Mouse (Mus musculus) c-Kit-positive CD71-positive TER-119-negative erythroid progenitor cells, embryonic 14.5 days (primary cell): Measurements from ENCODE around the gene Fga.
A peak's percentile ranks its signal among the peaks of the same experiment; 100 is the strongest.

Source experiments
- DNase-seq: peaks from one replicate; pipeline ENCODE4 v3.0.0-alpha.2; 2013; ENCODE audit warnings: low read depth

Fga gene

DNA sequence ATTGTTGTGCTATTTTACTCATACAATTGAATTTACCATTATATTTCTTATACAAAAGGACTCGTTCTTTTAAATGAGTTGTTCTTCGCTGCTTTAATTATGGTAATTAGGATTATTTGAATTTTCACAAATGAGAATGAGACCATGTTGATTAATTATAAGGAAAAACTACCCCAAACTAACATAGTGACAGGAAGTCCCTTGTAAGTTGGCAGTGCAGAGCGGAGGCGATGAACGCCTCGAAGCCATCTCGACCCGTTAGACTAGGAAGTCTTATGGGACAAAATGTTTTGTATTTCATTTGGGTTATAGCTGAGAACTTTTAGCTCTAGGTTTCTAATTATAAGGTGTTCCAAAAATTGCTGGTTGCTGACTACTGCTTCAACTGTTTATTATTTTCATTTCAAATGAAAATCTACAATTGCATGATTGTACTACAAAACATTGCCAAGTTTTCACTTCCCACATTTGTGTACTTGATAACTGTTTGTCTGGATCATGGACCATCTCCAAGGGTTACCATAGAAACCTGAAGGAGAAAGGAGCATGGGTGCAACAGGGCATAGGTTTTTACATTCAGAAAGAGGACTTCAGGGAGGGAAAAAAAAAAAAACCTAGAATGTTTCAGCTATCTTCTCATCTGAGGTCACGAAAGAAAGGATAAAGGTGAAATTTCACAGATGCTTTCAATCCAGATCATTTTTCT lies 1.8 kb downstream of the Fga start:
- no peak for DNase-seq

DNA sequence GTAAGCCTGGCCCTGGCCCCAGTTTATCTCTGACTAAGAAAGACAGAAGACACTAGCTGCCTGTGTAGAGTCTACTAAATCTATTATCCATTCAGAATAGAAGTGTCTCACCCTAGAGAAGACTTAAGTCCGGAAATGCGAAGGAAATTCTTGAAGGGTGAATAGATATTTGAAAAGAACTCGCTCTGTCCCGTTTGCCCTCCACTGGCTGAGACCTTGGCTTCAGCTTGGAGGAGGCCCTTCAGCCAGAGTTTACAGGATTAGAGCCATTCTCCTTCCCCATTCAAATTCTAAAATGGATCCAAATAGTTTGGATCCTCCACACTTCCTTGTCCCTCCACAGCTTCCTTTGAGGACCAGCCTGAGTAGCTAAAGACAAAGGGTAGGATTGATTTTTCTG lies 4.5 kb downstream of the Fga start:
- no peak for DNase-seq

- DNase-seq: no peak
Observed at GRCm38 (mm10) chr3:83032746-83033308, 7.0 kb downstream of the Fga start.

- no peak for DNase-seq
Observed at GRCm38 (mm10) chr3:83033801-83034200, 7.9 kb downstream of the Fga start.

DNA sequence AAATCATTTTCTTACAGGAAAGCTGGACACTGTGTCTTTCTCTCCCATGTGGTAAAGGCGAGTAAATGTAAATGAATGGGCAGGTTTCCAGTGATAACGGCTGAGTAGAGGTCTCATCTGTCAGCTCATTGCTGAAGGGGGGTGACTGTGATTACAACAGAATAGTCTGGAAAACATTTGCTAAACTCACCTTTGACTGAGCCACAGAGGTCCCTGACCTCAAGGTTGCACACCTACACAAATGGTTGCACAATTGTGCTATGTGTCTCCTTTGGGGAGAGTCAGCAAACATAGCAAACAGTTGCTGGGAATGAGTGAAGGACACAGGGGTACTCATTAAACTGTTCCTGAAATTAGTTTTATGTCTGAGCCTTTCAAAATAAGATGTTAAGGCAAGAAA lies 13.0 kb downstream of the Fga start:
- DNase-seq: no peak

- no peak for DNase-seq
Observed at GRCm38 (mm10) chr3:83039666-83040065, 13.8 kb downstream of the Fga start.

DNA sequence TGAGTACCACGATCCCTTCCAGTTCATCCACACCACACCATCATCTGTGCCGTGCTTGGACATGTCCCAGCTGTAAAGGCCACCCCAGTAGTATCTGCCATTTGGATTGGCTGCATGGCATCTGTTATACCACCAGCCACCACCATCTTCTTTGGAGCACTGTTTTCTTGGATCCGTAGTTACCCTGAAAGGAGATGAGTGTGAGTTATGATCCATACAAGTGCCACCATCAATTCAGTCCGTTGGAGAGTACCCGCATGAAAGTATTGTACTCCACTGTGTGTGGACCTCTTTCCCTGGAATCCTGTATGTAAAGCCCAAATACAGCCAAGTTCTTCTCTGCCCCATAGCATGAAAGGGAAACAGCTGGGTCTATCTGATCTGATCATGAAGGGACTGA lies 16.6 kb downstream of the Fga start:
- no peak for DNase-seq

GRCm38 (mm10) chr3:83046649-83047048 lies 20.8 kb downstream of the Fga start:
- no peak for DNase-seq

GRCm38 (mm10) chr3:83049680-83050079 lies 23.8 kb downstream of the Fga start, which contains the start of gene Fgb:
Gene Fgb (minus strand): TSS chr3:83049863.
- DNase-seq: no peak

DNA sequence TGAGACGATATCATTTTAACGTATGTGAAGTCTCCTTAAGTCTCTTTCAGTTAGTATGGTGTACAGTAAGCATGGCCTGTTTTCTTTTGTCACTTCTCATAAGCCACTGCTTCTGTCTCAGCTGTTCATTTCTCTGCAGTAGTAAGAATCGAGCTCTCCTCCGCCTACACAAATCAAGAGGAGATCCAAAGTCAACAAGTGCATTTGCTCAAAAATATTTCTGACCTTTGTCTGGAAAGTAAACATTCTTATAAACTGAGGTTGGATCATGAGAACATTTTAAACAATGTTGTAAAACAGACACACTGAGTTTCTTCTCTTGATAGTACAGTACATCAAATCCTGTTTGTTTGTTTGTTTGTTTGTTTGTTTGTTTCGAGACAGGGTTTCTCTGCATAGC lies 24.8 kb downstream of the Fga start:
- no peak for DNase-seq

DNA sequence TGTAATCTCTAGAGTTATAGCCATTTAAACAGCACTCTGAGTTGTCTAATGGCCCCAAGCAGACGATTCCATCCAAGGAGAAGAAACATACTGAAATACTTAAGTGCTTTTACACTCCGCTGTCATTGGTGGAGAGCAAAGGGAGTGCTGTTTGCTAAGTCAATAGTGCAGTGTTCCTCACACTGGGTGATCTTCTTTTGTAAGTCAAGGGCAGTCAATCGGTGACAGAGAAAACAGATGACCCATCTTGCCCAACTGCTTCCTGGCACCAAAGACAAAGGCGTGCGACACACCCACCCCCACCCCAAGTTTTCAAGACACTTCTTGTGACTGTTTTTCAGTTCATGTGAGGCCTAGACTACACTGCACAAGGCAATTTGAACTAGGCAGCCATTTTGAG lies 26.2 kb downstream of the Fga start:
- no peak for DNase-seq

- no peak for DNase-seq
Observed at GRCm38 (mm10) chr3:83053126-83053525, 27.2 kb downstream of the Fga start.

DNA sequence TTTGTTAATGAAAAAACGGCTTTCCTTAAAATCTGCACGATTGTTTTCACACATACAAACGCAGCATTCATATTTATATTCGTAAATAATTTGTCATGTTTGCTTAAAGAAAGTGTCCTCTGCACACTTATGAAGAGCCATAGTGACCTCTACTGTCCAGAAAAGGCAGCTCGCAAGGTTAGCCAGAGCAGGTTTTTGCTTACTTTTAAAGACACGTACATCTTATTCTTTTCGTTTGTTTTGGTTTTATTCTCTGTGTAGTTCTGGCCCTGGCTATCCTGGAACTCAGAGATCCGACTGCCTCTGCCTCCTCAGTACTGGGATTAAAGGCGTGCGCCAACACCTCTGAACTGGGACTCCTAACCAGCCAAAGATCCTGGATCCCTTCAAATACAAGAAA lies 27.9 kb downstream of the Fga start:
- peak; percentile 35 for DNase-seq

- DNase-seq: no peak
Observed at GRCm38 (mm10) chr3:83054759-83055158, 28.9 kb downstream of the Fga start.

GRCm38 (mm10) chr3:83055281-83056038 lies 29.6 kb downstream of the Fga start, which contains the start of gene Plrg1:
Gene Plrg1 (plus strand): TSS chr3:83055522.
- DNase-seq: peak; percentile 90

GRCm38 (mm10) chr3:83057046-83057445 lies 31.2 kb downstream of the Fga start:
- DNase-seq: no peak

DNA sequence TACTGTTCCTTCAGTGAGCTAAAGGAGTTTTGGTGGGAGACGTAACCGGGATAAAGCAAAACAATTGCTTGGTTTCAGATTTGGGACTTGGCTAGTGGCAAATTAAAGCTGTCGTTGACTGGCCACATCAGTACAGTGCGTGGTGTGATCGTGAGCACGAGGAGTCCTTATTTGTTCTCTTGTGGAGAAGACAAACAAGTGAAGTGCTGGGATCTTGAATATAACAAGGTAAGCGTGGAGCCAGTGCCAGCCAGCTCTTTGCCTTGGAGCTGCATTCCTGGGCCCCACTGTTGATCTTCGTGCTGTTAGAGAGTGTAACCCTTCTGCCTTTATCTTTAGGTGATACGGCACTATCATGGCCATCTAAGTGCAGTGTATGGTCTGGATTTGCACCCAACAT lies 42.0 kb downstream of the Fga start:
- no peak for DNase-seq

DNA sequence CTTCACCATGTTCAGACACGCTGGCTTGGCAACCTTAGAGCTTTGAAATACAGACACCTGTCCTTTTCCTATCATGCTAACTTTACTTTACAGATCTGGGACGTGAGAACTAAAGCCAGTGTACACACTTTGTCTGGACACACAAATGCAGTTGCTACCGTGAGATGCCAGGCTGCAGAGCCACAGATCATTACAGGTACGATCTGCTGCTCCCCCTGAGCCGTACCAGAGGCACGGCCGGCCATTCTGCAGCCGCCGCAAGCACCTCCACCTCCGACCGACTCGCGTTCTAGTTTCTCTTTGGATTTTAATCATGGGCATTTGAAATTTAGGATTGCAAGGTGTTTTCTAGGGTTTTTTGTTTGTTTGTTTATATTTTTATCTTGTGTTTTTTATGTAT lies 43.0 kb downstream of the Fga start:
- no peak for DNase-seq

DNA sequence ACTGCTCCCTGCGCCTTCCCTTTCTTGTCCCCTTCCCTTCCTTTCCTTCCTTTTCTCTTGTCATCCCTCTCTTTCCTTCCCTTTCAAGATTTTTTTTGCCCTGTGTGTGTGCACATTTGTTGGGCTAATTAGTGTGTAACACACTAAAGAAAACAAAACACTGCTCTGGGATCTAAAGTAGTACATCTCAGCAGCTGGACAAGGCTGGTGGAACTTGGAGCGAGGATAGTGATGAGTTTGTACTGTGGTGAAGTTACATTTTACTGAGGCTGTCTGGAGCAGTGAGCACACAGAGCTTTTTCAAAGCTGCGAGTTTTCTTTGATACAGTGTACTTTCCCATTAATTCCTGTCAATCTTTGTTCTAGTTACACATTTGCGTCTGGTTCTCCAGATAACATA lies 44.4 kb downstream of the Fga start:
- no peak for DNase-seq

DNA sequence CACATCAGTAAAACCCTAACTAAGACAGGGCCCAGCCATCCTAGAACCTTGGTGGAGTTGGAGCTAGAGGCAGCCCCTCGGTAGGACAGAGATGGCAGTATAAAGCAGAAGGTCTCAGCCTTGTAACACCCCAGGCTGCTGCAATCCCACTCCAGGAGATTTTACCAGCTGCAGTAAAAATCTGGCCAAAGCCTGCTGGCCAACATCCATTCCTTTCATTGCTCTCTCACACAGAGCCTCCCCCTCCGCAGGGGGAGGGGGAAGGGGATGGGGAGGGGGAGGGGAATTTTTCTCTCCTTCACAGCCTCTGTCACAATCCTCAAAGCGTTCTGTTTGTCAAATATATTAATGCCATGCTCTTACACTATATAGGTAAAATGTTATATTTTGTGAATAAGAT lies 50.7 kb downstream of the Fga start:
- no peak for DNase-seq

DNA sequence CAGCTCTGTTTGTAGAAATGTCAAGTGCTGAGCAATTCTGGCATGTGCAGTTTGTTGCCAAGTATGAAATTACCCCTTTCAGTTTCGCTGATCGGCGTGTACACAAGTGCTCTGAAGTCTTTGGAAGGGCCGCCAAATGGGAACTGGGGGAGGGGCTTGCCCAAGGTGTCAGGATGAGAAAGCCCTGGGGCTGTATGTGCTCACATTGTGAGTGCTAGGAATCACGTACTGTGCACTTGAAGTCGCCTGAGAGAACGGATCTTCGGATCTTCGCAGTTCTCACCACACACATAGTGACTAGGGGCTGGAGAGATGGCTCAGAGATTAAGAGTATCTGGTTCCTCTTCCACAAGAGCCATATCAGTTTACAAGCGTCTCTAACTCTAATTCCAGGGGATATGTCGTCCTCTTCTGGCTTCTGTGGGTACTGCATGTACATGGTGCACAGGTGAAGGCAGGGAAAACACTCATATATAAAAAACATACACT lies 54.7 kb downstream of the Fga start:
- DNase-seq: peak; percentile 45
